Mouse (Mus musculus) kidney, postnatal 14 days (tissue): ENCODE results near the gene Glyctk.

ENCODE experiments used
- DNase-seq: peaks from one replicate; pipeline ENCODE4 v3.0.0; 2022; ENCODE audit warnings: mixed read lengths

Gene Glyctk

GRCm38 (mm10) chr9:106145582-106145981 is 12.4 kb downstream of the Glyctk start:
- DNase-seq = no peak

DNA sequence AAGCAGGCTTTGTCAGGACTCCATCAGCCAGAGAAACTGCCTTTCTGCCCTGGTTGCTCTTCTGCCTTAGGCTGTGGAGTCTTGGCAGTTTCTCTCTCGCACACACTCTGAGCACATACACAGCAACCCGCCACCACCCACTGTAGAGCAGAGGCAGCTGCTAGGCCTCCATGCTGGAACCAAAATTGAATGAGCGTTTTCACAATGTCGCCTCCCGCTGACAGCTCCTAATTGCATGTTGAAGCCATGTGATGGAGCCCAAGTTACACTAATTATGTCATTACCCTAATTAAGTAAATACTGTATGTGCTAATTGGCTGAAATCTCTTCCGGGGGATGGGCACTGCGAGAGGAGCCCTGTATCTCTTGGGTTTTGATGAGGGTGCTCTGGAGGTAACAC is 13.8 kb downstream of the Glyctk start:
- no peak for DNase-seq

GRCm38 (mm10) chr9:106141955-106142354 is 16.0 kb downstream of the Glyctk start:
- DNase-seq = no peak

DNA sequence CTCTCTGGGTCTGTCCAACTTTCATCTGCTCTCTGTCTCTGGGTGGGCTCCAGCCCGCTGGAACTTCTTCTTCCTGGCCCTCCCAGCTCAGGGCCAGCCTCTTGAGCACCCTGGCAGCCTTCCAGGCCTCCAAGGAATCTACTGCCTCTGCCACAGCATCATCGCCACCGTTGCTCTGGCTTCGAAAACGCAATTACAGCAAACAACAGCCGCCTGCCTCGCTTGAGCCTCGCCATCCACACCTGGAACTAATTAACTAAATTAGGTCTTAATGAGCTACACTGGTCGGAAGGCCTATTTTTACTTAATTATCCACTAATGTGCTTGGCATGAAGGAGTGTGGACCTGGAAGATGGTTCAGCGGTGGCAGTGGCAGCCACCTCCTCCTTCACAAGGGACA is 18.2 kb downstream of the Glyctk start:
- DNase-seq = no peak

- DNase-seq = no peak
Observed at GRCm38 (mm10) chr9:106137671-106138216, 20.2 kb downstream of the Glyctk start.

- no peak for DNase-seq
Observed at GRCm38 (mm10) chr9:106130250-106130649, 27.7 kb downstream of the Glyctk start.

DNA sequence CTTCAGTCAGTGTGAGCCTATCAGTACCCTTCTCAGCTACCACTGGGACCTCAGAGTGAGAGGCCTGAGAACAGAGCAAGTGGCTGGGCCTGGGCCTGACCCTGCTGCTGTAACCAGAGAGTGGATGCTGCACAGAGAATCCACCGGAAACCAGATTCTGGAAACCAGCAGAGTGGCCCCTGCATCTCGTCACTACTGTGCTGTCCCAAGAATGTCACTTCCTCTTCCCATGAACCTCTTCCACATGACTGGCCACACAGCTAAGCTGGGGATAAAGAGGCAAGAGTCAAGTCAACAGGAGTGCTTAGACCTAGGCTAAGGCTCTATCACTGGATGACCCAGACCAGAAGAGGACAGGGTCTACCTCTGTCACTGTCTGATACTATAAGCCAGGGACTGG is 28.9 kb downstream of the Glyctk start:
- no peak for DNase-seq

DNA sequence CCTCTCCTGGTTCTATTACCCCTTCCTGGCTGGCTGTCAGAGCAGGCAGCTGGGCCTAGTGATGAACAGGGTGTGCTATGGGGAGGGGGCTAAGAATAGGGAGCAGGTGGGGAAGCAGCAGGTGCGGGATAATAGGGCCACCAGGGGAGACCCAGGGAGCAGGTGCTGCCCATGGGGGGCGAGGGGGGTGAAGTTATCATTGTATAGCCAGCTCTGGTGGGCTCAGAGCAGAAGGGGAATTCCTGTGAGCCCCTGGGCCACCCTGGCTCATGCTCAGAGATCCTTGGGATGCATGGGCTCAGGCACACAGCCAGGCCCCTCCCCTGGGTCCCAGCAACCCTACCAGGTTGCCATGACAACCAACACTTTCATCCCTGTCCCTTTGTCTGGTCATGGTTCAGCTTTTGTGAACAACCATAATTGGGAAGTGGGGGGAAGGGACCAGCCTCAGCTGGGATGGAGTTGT is 31.1 kb downstream of the Glyctk start:
- no peak for DNase-seq

GRCm38 (mm10) chr9:106123599-106123998 is 34.3 kb downstream of the Glyctk start:
- DNase-seq = peak; percentile 49

DNA sequence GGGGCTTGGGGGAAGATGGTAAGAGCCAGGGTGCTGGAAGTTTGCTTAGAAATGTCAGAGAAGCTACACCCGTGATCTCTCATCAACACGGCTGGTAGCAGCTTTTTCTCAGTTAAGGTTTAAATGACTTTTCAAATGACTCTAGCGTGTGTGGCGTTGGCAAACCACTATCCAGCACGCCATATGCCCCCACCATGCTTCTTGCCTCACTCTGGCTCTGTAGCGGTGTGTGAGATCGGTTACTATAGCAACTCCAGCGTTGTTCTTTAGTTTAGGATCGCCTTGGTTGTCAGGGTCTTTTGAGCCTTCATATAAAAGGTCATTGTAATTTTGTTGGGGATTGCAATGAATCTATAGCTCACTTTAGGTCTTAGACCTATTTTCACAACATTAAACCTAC is 38.9 kb downstream of the Glyctk start:
- DNase-seq = no peak

DNA sequence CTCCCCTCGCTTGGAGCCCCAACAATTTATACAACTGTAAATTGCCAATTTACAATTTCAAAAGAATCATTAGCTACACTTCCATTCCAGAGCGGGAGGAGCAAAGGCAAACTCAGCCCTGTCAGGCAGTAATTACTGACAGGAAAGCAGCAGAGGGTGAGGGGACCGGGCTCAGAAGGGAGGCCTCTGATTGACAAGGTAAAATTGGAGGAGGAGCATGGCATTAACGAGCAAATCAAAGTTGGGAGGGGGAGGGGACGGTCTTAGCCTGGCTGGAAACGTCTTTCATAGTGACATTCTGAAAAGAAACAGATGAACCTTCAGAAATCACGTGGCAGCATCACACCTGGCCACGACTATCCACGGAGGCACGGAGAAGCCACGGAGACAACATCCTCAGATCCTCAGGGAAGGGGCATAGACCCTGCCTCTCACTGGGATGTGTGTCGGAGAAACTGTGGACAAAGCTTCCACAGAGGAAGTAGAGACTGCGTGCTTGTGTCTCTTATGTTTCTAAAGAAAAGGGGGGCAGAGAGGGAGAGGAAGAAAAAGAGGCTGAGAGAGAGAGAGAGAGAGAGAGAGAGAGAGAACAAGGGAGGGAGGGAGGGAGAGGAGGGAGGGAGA is 42.0 kb downstream of the Glyctk start:
- DNase-seq = no peak

GRCm38 (mm10) chr9:106112770-106113423 is 45.0 kb downstream of the Glyctk start:
- DNase-seq = peak; percentile 75

- DNase-seq = no peak
Observed at GRCm38 (mm10) chr9:106106241-106106640, 51.7 kb downstream of the Glyctk start.

DNA sequence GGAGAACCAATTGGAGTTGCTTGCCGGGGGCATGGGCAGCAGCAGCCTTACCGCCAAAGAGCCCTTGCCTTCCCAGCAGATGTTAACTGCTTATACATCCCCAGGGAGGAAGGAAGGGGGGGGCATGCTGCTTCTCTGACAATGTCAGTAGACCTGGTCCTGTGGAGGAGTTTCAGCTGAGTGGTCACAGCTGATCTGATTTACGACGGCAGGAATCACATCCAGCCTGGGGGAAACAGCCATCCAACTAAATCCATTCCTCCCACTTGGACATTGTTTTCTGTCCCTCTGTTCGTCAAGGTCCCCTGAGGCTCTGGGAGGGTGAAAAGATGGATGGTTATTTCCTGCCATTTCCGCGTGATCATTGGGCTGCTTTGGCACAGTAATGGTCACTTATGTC is 53.5 kb downstream of the Glyctk start:
- peak; percentile 49 for DNase-seq
